Mouse (Mus musculus) lung, postnatal 0 days (tissue): Measurements from ENCODE around the gene Kbtbd12. TPM values are rescaled to one million over a fixed set of nuclear protein-coding genes. Genes with fewer than 3 reads are reported as not detected.

Experiments
- ATAC-seq: fragments of 200-750 bp; cut with Nextera tagmentation; 2 replicates; pipeline ENCODE4 v1.8.0; 2017; ENCODE audit warnings: moderate library complexity
- DNase-seq: peaks from one replicate; pipeline ENCODE4 v3.0.0-alpha.2; 2016; ENCODE audit warnings: low spot score
- H3K27ac ChIP-seq: fragments of 300-500 bp; sonication (generic); 2 replicates; pipeline ENCODE4 v1.5.1; 2014; ENCODE audit warnings: antibody characterized with exemption, mild to moderate bottlenecking, low read length, mixed read lengths
- H3K27me3 ChIP-seq: fragments of 300-500 bp; sonication (generic); replicated peaks from 2 replicates; pipeline ENCODE4 v1.6.1; 2014; ENCODE audit warnings: low read length, mixed read lengths; ENCODE audit not compliant: insufficient read depth
- H3K36me3 ChIP-seq: fragments of 300-500 bp; sonication (generic); 2 replicates; pipeline ENCODE4 v1.6.1; 2014; ENCODE audit warnings: low read length, mixed read lengths; ENCODE audit not compliant: insufficient read depth
- H3K4me1 ChIP-seq: fragments of 300-500 bp; sonication (generic); 2 replicates; pipeline ENCODE4 v1.6.1; 2014; ENCODE audit warnings: antibody characterized with exemption, low read depth, low read length, mixed read lengths; ENCODE audit not compliant: insufficient read depth
- H3K4me2 ChIP-seq: fragments of 300-500 bp; sonication (generic); replicated peaks from 2 replicates; pipeline ENCODE4 v1.6.1; 2014; ENCODE audit warnings: low read depth, mild to moderate bottlenecking, low read length, moderate library complexity, mixed read lengths
- H3K4me3 ChIP-seq: fragments of 300-500 bp; sonication (generic); 2 replicates; pipeline ENCODE4 v1.5.1; 2014; ENCODE audit warnings: low read depth, low read length
- H3K9ac ChIP-seq: fragments of 300-500 bp; sonication (generic); replicated peaks from 2 replicates; pipeline ENCODE4 v1.6.1; 2014; ENCODE audit warnings: low read depth, mild to moderate bottlenecking
- H3K9me3 ChIP-seq: fragments of 300-500 bp; sonication (generic); 2 replicates; pipeline ENCODE4 v1.6.1; 2016; ENCODE audit warnings: low read length, mixed read lengths
- CTCF ChIP-seq: IDR thresholded peaks from 2 replicates; pipeline ENCODE4 v1.5.1; 2016; ENCODE audit warnings: antibody characterized with exemption, mild to moderate bottlenecking
- EP300 ChIP-seq: IDR thresholded peaks from 2 replicates; pipeline ENCODE4 v1.6.1; 2016; ENCODE audit warnings: antibody characterized with exemption, mild to moderate bottlenecking, control low read depth
- WGBS: fragments of 180-500 bp; shearing (Covaris S2); extraction: QIAGEN DNeasy Blood & Tissue Kit; methylation state at CpG from one replicate; pipeline ENCODE4 v1.1.7; 2014; 5-methylcytosine and 5-hydroxymethylcytosine counted together
- polyA plus RNA-seq: library from polyadenylated mRNA; unstranded; fragments of >200 nt; fragmentation: Nextera tagmentation; extraction: Ambion mirVana; gene quantifications from 2 replicates; pipeline ENCODE4 v1.2.1, GENCODE M21; 2015

Kbtbd12 gene
- polyA plus RNA-seq = 0.42 and 0.97 TPM in 2 replicates

DNA sequence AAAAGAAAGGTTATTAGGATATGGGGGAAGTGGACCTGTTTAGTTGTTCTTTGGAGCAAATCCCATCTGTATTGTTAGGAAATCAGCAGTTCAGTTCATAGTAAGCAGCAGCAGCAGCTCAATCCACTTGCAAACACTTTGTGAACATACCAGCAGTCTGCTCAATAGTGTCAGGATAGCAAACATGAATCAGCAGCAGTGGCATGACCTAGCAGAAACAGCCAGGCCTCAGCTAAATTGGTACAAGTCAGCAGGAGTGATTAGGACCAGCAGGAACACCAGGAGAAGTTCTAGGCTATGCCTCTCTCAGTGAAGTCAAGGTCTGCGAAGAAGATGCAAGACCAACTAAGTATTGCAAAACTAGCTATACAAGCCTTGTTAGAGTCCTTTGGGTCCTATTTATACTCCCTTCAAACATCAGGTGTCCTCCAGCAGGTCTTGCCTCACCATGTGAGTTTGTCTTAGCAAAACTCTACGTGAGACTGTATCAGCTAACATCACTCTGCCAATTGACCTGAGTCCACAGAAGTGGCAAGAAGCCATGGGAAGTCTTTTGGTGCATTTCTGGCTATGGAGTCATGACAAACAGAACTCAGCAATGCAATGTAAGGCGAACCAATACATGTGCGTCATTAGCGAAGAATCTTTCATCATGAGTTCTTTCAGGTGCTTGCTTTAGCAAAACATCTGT lies at the start of gene Kbtbd12:
Kbtbd12 (minus strand) TSS at position 340 of the 691 bp plus-strand sequence.
- Histone ChIP-seq H3K36me3 (no peaks in the 10 kb centered on the region), H3K4me3 (no peak within 1 kb of the TSS), H3K4me1 (no peaks in the 10 kb centered on the region), H3K4me2 (no peak within 1 kb of the TSS), H3K9me3 (no peaks in the 10 kb centered on the region), H3K27ac (no peak within 1 kb of the TSS), H3K9ac (no peak within 1 kb of the TSS), H3K27me3 (no peaks in the 10 kb centered on the region)
- no peak for TF ChIP-seq CTCF
- no peak for TF ChIP-seq EP300
- 96% methylated on average over 5 of the region's 5 CpGs for WGBS
- DNase-seq (no peak), ATAC-seq (no peak)

DNA sequence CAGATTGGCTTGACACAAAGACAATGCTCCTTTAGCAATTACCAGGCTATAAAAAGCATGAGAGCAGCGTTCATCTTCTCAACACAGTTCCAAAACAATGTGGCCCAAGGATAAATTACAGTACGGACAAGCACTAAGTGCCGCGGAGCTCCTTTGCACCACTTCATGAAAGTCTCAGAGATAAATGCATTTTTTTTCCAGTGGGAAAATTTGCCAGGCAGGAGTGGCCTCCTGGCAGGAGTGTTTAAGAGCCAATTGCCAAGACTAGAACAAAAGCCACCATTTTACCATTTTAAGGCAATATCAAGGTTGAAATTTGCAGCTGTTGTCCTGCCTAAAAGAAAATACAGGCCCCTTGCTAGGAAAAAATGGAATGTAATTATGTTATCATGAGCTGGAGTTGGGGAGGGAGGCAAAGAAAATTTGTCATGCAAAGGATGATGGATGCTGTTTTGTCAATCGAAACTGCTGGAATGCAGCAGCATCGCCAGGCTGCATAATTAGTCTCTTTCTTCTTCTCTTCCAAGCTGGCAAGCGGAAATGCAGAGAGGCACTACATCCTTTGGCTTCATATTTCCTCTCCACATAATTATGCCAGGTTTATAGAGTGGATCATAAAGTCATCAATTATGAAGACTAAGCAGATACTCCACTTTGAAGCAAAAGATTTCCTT lies 45.8 kb upstream of the Kbtbd12 start:
- Histone ChIP-seq H3K27me3 (no peaks in the 10 kb centered on the region), H3K27ac (no peak overlapping the region), H3K36me3 (no peaks in the 10 kb centered on the region), H3K9ac (no peak overlapping the region), H3K4me3 (no peak overlapping the region), H3K9me3 (no peaks in the 10 kb centered on the region), H3K4me1 (no peaks in the 10 kb centered on the region), H3K4me2 (no peak overlapping the region)
- ATAC-seq (no peak), DNase-seq (no peak)
- 38% methylated on average over 7 of the region's 7 CpGs for WGBS
- no peak for TF ChIP-seq CTCF
- no peak for TF ChIP-seq EP300

DNA sequence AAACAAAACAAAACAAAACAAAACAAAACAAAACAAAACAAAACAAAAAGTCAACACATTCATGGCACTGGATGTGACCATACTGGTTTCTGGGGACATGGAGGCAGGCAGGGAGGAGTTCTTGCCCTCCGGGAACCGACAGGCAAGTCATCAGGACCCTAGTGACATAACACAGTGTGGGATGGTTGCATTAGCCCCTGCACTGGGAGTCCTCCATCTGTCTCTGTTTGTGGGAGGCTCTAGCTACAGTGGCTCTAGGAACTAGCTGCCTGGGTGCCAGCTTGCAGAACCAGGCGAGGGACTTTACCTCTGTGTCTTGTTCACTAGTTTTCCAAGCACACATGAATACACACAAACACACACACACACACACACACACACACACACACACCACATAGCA lies 43.3 kb upstream of the Kbtbd12 start:
- Histone ChIP-seq H3K27ac (no peak overlapping the region), H3K4me1 (no peaks in the 10 kb centered on the region), H3K27me3 (no peaks in the 10 kb centered on the region), H3K9ac (no peak overlapping the region), H3K4me3 (no peak overlapping the region), H3K9me3 (no peaks in the 10 kb centered on the region), H3K4me2 (no peak overlapping the region), H3K36me3 (no peaks in the 10 kb centered on the region)
- no peak for TF ChIP-seq CTCF
- TF ChIP-seq EP300 = no peak
- ATAC-seq (no peak), DNase-seq (no peak)
- WGBS = 89% methylated on average over 3 of the region's 3 CpGs

DNA sequence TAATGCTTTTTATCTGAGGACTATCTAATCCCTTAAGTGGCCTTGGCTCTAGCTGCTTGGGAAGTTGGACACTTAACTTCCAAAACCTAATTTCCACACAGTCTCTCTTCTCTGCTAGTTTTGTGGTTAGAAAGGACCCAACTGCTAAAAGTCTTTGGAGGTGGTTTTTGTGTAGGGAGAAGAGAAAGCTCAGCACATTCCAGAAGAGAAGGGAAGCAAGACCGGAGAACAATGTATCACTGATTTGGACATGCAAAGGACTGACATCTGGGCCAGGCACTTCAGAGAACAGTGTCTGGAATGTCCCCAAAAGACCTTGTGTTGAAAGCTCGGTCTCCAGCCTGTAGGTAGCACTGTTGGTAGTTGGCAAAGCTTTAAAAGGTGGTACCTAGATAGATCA lies 40.0 kb upstream of the Kbtbd12 start:
- Histone ChIP-seq H3K27ac (no peak overlapping the region), H3K4me2 (no peak overlapping the region), H3K27me3 (no peaks in the 10 kb centered on the region), H3K9me3 (no peaks in the 10 kb centered on the region), H3K9ac (no peak overlapping the region), H3K4me3 (no peak overlapping the region), H3K36me3 (no peaks in the 10 kb centered on the region), H3K4me1 (no peaks in the 10 kb centered on the region)
- 55% methylated on average over 2 of the region's 2 CpGs for WGBS
- DNase-seq = no peak
- no peak for ATAC-seq
- no peak for TF ChIP-seq CTCF
- TF ChIP-seq EP300 = no peak

DNA sequence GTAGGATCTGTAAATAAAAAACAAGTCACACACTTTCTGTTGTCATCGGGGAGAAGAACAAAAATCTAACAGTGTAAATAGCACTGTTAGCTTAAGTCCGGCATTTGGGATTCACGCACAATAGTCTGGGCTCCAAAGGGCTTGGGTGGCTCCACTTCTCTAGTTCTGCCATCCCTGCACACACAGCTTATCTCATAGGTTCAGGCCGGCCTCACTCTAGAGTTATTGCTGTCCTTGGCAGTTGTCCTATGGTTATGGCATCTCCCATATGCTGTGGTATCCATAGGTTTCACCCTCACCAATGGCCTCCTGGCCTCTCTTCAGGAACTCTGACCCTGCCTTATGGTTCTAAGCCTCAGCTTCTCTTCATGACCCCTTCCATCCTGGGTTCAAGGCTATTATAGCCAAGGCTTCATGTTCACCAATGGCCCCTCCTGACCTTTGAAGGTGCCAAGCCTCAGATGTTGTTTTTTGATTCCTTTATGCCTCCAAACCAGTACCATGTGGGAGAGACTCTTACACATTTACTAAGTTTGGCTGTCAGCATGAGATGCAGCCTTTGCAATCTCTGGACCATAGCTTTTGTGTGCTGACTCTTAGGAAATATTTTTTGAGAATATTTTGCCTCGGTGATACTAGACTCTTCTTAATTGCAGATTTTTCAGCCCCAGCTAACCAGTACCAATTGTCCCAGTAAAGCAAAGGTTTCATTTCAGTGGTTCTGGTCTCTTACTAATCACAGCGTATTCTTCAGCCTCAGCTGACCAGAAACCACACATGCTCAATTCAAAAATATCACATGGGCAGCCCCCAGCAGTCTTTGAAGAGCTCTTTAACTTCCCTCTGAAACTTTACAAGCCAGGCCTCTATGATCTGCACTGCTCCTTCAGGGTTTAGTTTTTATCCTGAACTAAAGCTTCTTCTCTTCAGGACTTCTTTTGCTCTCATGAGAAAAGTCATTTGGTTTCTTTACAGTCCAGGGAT lies 39.3 kb upstream of the Kbtbd12 start:
- no peaks in the 10 kb centered on the region for H3K27me3 ChIP-seq
- TF ChIP-seq EP300 (no peak), CTCF (no peak)
- no peaks in the 10 kb centered on the region for H3K36me3 ChIP-seq
- DNase-seq = no peak
- H3K27ac ChIP-seq = no peak overlapping the region
- H3K9me3 ChIP-seq = no peaks in the 10 kb centered on the region
- H3K4me1 ChIP-seq = no peaks in the 10 kb centered on the region
- no peak for ATAC-seq
- 88% methylated on average over 6 of the region's 6 CpGs for WGBS
- H3K4me3 ChIP-seq = no peak overlapping the region
- no peak overlapping the region for H3K9ac ChIP-seq
- no peak overlapping the region for H3K4me2 ChIP-seq

DNA sequence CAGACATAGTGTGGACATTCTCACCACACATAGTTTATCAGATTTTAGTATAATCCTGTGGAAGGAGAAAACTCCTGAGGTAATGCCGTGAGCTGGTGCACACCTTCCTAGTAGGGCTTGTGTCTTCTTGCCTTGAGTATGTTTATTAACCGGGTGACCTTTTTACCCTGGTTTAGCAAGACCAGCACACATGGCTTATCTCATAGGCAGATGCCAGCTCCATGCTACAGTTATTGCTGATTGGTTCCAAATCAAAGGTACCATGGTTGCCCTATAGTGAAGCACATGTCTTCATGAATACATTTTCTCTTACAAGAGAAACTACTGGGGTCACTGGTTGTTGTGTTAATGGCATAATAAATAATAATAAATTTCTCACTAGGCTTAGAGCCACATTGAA lies 38.1 kb upstream of the Kbtbd12 start:
- Histone ChIP-seq H3K9me3 (no peaks in the 10 kb centered on the region), H3K27me3 (no peaks in the 10 kb centered on the region), H3K4me1 (no peaks in the 10 kb centered on the region), H3K9ac (no peak overlapping the region), H3K4me3 (no peak overlapping the region), H3K36me3 (no peaks in the 10 kb centered on the region), H3K4me2 (no peak overlapping the region), H3K27ac (no peak overlapping the region)
- no peak for DNase-seq
- WGBS = 83% methylated on average over 2 of the region's 2 CpGs
- ATAC-seq = no peak
- TF ChIP-seq EP300 (no peak), CTCF (no peak)
